Mouse (Mus musculus) frontal cortex, postnatal 10 days (tissue): ENCODE data around the gene Bpifc.

Source experiments
- DNase-seq, 2 experiments: peaks; one replicate each; pipeline ENCODE4 v3.0.0; 2022; ENCODE audit warnings: low spot score in 2 of 2, mixed read lengths in 1 of 2

Gene Bpifc

GRCm38 (mm10) chr10:85953401-85953800 is 58.3 kb downstream of the Bpifc start:
- DNase-seq, result no peak

DNA sequence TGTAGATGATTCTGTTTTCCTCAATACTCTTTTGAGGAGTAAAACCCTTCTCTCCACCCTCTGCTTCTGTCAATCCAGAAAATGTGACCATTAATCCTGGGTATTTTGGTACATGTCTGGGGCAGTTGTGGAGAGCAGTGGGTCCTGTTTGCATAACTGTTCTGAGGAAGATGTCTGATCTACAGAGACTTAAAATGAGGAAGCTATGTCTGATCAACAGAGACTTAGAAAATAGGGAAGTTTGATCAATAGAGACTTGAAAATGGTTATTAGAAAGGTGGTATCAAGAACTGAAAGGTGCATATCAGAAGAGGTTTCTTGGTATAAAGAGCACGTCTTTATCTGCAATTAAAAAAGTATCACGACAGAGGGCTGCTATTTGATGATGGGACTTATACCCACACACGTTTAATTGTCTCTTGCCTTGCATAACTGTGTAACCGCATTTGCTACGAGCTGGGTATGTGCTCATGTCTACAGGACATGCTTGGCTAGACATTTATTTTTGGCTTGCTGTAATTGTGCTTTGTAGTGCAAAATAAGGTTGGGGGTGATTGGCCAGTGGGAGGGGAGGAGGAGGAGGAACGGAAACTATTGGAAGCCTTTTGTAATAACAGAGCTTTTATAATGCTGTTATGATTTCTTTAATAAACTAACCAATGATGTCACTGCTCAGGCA is 59.8 kb downstream of the Bpifc start:
- no peak for DNase-seq

GRCm38 (mm10) chr10:85948483-85949196 is 63.1 kb downstream of the Bpifc start:
- no peak for DNase-seq

GRCm38 (mm10) chr10:85936280-85936965 is 75.3 kb downstream of the Bpifc start:
- DNase-seq, result no peak

- DNase-seq, result no peak
These were observed 81.7 kb downstream of the Bpifc start for GRCm38 (mm10) chr10:85929962-85930361.

DNA sequence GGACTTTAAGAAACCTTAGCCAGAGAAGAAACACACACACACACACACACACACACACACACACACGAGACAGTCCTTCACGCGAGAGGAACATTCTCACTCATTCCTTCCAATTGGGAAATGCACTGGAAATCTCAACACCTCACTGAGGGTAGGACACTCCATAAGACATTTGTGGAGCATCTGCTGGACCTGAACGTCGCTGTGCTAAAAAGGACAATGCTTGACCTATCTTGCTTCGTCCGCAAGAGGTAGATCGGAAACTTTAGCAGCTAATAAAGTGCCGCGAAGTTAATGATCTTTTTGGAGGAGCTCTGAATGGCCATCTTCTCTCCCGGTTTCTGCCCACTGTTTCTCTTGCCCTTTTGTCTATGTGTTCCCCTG is 82.5 kb downstream of the Bpifc start:
- DNase-seq, result no peak

DNA sequence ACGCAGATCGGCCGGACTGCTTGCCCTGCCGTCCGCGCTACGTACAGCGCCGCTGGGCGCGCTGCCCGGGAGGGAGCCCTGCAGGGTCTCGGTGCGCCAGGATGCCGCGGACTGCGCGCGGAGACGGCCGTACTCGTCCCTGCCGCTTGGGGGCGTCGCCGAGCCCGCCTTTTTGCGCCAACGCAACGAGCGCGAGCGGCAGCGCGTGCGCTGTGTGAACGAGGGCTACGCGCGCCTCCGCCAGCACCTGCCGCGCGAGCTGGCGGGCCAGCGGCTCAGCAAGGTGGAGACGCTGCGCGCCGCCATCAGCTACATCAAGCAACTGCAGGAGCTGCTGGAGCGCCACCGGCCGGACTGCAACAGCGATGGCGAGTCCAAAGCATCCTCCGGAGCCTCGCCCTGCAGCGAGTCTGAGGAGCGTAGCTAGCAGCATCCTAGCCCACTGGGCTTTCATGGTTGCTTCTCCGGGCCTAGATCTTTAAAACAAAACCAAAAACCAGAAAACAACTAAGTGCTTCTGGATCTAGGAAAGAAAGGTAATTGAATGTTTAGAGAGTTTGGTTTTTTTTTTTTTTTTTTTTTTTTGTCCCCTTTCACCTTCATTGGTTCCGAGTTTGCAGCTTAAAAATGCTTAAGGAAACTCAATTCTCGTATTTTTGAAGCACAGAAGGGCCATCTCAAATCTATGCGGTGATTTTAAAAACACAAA is 83.0 kb downstream of the Bpifc start:
- peak; percentile 51 to 72 for DNase-seq

DNA sequence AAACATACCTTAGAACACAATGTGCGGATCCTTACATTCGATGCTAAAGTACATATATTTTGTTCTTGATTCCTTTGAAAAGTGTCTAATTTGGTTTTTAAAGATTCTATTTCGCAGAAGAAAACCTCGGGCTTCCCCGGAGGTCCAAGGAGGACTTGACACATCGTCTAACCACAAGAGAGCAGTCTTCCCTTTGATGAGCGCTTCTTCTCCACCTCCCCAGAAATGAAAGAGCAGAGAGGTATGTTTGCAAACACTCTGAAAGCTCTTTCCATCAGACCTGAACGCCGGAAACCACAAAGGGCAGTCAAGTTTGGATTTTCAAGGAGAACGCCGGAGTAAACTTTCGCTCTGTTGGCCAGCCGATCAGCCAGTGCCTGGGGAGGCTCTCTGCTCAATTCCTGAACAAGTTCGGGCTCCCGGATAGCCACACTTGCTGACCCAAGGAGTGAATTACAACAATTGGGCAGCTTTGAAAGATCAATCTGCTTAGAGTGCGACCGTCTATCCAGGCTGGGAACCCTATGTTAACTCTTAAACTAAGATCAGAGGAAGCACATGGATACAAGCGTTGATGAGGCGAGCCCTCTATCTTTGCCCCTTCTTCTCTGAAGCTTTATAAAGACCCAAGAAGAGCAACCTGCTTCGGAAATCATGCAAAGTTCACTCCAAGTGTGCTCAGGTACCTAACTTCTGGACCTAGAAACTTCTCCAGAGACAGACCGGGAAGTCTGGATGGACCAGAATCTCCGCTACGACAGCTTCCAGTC is 83.8 kb downstream of the Bpifc start, which contains the start of gene Ascl4:
Gene Ascl4, plus strand, starts transcription at position 6 of the 770 bp plus-strand sequence.
- DNase-seq, result no peak

DNA sequence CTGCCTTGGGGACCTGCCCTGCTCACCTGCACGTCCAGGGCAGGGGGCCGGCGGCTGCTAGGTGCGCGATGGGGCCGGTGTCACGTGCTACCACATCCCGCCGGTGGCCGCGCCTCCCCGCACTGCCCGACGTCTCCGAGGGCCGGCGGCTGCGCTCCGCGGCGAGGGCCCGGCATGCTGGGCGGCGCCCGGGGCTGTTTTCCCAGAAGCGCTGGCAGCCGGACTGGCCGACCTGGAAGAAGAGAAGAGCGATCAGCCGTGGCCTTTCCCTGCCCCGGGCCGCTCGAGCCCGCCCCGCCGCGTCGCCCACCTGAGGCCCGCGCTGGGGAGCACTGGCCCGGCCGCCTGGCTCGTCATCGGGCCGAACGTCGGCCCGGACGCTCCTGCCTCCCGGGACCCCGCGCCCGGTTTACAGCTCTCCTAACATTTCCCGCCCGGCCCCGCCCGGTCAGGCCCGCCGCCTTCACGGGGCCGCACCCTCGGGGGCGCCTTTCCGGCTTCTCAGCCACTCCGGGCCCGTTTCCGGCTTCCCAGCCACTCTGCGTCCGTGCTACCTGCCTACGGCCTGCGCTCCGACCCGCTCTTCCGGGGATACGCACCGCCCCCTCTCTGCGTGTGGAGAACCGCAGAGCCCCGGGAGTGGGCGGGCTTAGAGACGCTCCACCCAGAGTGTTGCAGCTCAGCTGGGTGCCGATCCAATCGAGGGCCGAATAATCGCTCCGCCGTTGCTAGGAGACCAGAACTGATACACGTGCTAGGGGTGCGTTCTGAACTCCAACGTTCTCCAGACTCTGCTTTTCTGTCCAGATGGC is 95.0 kb downstream of the Bpifc start, which contains the start of gene Prdm4:
Gene Prdm4, minus strand, starts transcription at position 645 of the 812 bp plus-strand sequence.
- peak; percentile 96 to 97 for DNase-seq
